Mouse (Mus musculus) heart, adult 18-20 months (tissue): ENCODE data around the gene Arl4d. TPM values are rescaled to one million over a fixed set of nuclear protein-coding genes. Genes with fewer than 3 reads are reported as not detected.
"Not testable (repeated sequence)": the region's sequence is repeated elsewhere in the genome, so short reads cannot be mapped to it uniquely, and the experiment has no call there.

Source experiments
- DNase-seq, 2 experiments: peaks; one replicate each; pipeline ENCODE4 v3.0.0; 2021 to 2022; ENCODE audit warnings: mixed read lengths in 1 of 2
- long read RNA-seq, 2 experiments: library from polyadenylated mRNA; stranded (forward); transcript quantifications; one replicate each; pipeline ENCODE4 v2.0.0; 2021
- total RNA-seq, 2 experiments: library from RNA; stranded (reverse); gene quantifications; 2 replicates each; pipeline ENCODE4 v1.2.3; 2021

The Arl4d gene
- 10 to 100 TPM; 19.6 to 22.5 TPM for total RNA-seq
- long read RNA-seq, experiment 1, partial matches to known transcripts: 0 of 2 reads
- long read RNA-seq, experiment 1, other reads (novel, unspliced or antisense): 0 of 2 reads
- long read RNA-seq, experiment 2, partial matches to known transcripts: 0 of 1 reads
- long read RNA-seq, experiment 2, other reads (novel, unspliced or antisense): 0 of 1 reads

DNA sequence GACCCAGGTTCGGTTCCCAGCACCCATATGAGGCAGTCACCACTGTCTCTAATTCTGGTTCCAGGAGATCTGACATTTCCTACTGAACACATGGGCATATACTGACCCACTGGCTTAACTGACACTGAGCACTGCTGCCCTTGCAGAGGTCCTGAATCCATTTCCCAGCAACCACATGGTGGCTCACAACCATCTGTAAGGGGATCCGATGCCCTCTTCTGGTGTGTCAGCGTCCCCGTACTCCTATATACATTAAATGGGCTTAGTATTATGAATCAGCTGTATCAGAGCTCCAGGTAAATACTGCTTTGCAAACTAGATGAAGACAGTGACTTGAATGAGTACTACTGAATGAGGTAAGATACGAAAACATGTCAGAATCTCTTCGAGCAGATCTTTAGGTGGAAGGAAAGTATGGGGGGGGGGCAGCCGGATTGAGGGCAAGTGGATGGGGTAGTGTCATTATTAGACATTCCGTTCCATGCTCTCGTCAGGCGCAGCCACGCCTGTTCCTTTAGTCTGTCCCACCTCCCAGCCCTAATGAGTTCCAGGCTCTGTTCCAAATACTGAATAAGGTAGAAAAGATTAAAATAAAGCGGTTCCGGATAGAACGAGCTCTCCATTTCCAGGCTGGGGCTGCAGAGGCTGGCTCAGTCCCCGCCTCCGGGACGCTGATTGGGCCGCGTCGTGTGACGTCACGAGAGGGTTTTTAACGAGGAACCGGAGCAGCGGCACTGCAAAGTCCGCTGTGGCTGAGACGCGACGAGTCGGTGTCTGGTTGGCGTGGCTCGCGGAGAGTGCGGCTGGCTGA is at the start of gene Arl4d:
TSS of gene Arl4d (plus strand) at position 717 of the 811 bp plus-strand sequence.
- DNase-seq: peak; percentile 98 to 99

DNA sequence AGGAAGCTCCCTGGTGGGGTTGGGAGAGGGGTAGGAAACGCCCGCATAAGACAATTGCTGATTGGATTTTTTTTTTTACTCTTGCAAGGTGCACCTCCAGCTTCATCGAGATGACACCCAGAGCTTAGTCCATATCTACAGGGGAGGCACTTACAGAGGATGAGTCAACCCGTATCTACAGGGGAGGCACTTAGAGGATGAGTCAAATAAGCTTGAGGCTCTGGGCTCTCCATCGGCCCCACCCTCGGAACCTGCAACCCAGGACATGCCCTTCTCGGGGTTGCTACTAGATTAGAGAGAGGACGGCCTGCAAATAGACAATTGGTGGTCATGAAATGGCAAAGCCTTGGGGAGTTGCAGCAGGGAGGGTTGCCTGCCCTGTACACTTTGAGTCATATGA is 49.2 kb upstream of the Arl4d start:
- DNase-seq: no peak

DNA sequence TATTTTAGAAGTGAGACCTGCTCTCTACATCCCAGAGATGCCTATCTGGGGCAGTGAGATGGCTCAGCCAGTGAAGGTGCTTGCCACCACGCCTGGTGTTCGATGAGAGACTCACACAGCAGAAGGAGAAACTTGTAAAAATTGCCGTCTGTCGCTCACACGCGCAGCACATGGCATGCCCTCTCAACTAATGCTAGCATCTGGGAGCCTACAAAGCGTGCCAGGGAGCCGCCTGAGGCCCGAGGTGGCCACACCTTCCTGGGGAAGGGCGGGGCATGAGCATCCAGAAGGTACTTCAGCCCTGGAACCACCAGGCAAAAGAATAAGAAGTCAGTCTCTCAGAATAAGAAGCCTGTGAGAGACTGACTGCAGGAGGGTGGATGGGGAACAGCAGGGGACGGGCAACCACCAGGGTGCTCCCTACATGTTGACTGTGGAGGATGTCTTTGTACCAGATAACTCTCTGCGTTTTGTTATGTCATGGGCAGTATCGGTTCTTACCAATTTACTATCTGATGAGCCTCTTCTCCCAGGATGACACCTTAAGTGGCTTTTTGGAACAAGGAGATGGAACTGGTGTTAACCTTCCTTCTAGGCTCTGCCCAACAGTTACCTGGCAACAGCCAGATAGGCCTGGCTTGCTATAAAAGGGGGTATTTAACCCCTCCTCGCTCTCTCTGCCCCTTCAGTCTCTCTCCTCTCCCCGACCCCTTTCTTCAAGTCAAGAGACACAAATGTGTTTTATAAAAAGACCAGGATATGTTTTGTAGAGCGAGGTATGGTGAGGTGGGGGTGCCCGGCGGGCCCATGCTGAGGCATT is 48.2 kb upstream of the Arl4d start:
- no peak for DNase-seq

DNA sequence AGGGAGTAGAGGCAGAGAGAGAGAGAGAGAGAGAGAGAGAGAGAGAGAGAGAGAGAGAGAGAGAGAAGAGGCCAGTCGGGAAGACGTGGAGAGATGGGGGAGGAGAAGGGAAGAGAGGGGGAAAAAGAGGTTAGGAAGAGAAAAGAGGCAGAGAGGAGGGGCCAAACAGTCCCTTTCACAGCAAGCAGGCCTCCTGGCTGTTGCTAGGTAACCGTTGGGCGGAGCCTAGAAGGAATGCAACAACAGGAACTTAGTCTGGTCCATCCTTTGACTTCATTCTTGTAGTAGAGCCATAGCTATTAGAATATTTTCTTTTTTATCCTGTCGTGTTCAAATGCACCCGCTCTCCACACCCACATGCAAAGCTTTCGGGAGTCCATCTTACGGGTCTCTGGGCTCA is 47.5 kb upstream of the Arl4d start:
- DNase-seq: peak in 1 of 2 experiments; percentile 13

DNA sequence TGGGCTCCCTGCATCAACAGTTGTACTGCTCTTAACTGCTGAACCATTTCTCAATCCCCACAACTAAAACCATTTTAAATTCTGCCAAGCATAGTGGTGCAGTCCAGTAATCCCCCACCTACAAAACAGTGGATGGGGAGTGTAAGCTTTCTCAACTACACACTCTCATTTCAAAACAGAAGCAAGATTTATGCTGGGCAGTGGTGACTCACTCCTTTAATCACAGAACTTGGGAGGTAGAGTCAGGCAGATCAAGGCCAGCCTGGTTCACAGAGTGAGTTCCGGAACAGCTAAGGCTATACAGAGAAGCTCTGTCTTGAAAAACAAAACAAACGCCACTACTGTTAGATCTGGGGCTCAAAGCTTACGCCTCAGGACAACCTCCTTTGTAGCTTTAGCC is 46.7 kb upstream of the Arl4d start:
- DNase-seq: no peak

DNA sequence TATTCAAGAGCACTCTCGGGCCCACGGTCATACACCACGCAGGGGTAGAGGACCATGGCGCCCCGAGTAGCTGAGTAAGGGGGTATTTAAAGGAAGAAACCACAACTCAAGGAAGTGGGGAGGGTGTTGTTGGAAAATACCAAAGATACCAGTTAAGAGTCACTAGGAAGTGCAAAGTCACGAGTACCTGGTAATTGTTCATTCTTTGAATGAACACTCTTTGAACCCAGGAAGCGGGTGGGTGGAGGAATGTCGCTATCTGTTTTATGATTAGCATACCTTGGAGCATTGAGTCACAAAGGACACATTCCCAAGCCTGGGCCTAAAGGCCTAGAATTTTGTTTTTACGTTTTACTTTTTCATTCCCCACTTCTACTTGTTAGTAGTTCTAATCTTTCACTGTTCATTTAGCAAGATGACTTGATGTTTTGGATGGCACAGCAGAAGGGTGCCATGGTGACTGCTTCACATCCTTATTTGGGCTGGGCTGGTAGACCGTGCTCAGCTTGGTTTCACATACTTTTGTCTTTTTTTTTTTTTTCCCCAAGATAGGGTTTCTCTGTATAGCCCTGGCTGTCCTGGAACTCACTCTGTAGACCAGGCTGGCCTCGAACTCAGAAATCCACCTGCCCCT is 45.2 kb upstream of the Arl4d start:
- not testable (repeated sequence) for DNase-seq

DNA sequence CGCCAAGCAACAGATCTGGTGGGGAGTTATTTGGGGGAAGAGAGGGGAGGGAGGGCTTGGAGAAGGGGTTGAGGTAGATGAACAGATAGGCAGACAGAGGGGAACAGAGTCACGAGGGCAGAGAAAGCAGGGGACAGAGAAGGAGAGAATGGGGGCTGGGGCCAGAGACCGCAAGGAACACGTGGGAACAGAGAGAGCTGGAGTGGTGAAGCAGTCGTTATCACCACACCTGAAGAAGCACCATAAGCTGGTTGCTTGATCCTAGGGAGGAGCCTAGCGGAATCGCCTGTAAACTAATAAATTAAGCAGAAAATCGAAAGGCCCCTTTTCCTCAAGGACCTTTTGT is 38.7 kb upstream of the Arl4d start:
- no peak for DNase-seq

DNA sequence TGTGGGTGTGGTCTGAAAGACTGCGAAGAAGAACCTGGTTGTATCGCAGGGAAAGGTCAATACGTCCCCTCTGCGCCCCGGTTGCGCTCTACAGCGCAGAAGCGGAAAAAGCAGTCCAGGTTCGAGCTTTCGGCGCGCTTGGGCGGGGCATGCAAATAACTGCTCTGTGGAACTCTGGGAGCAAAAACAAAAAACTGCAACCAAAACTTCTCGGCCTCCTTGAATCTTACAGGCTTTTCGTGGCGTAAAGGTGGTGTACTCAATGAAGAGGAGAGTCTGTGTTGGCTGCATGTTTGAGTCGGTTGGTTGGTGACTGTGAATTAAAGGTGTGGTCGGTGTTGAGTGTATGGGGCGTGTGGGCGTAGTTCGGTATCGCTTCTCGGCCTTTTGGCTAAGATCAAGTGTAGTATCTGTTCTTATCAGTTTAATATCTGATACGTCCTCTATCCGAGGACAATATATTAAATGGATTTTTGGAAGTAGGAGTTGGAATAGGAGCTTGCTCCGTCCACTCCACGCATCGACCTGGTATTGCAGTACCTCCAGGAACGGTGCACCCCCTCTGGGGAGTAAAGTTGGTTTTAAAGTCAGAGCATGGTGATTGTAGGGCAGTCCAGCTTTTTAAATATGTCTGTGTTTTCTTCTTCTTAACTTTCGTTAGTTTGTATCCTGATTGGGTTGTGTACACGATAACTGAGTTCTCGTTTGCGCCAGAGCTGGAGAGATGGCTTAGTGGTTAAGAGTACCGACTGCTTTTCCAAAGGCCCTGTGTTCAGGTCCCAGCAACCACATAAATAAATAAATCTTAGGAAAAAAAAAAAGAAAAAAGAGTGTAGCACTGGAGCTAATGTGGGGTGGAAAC is 38.1 kb upstream of the Arl4d start, which contains the start of gene Rdm1:
TSS of gene Rdm1 (plus strand) at position 201 of the 862 bp plus-strand sequence.
- DNase-seq: peak; percentile 88 to 89

DNA sequence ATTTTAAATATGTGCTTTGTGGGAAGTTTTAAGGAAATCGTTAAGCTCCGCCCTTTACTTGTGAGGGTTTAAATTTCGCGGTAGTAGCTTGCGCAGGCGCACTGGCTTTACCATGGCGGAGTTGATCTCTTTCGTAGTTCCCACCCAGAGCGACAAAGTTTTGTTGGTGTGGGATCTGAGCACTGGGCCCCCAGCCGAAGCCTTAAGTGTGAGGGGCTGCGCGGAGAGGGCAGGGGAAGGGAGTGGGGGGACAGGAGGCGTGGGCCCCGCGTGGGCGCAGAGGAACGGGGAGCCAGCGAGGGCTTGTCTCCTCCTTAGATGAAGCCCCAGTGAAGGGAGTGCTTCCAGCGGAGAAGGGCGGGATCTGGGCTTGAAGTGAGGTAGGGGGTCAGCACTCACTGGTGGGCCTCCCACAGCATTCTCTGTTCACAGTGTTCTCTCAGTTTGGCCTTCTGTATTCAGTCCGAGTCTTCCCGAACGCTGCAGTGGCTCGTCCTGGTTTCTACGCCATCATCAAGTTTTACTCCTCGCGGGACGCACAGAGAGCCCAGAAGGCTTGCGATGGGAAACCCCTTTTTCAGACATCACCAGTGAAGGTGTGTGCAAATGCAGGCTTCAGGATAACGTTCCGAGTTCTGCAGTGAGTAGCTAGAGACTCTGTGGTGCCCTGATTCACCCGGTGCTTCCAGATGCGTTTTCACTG is 37.3 kb upstream of the Arl4d start:
- peak; percentile 89 to 96 for DNase-seq

DNA sequence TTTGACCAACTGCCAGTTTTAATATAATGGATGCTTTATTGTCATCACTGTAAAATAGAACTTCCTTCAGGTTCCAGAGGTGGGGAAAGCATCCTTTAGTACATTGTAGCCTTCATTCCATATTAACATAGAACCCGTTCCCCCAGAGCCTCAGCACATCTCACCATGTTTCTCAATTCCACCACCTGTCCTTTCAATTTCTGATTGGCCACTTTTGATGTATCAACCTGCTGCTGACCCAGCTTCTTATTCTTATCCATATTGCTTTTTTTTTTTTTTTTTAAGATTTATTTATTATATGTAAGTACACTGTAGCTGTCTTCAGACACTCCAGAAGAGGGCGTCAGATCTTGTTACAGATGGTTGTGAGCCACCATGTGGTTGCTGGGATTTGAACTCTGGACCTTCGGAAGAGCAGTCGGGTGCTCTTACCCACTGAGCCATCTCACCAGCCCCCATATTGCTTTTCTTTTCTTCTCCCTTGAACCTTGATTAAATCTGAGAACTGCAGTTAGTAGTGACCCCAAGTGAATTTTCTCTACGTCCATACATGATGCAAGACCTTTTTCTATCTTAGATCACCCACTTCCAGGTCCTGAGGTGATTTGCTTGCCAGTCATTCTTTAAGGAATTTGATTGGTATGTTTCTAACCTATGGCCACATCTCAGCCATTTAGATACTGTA is 36.5 kb upstream of the Arl4d start:
- DNase-seq: not testable (repeated sequence)

DNA sequence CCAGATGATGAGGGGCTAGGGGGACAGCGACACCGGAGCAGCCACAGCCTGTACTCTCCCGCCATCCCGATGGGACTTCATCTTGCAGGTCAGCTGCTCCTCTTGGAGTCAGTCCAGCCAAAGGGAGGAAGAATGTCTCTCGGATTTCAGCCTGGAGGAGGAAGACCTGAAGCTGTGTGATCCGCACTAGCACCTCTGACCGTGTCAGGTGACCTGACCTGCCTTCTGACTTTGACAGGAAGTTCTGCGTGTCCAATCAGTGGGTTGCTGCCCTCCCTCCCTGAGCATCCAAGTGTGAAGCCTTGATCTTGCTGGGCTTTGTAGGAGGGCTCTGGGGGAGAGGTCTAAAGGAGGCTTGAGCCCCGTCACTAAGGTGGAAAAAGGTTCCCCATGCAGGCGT is 29.7 kb upstream of the Arl4d start:
- no peak for DNase-seq

DNA sequence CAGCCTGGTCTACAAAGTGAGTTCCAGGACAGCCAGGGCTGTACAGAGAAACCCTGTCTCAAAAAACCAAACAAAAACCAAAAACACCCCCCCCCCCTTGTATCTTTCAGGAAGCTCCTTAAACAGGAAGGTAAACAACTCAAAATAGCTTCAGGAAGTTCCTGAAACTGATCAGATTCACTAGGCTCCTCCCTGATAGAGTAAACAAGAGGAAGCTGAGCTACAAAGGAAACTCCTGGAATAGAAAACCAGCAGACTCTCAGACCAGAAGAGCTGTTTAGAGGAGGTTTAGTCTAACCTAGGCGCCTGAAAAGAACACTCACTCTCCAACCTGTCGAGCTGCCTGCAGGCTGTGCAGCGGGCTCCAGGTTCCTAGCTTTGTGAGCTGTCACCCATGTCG is 25.6 kb upstream of the Arl4d start:
- no peak for DNase-seq

DNA sequence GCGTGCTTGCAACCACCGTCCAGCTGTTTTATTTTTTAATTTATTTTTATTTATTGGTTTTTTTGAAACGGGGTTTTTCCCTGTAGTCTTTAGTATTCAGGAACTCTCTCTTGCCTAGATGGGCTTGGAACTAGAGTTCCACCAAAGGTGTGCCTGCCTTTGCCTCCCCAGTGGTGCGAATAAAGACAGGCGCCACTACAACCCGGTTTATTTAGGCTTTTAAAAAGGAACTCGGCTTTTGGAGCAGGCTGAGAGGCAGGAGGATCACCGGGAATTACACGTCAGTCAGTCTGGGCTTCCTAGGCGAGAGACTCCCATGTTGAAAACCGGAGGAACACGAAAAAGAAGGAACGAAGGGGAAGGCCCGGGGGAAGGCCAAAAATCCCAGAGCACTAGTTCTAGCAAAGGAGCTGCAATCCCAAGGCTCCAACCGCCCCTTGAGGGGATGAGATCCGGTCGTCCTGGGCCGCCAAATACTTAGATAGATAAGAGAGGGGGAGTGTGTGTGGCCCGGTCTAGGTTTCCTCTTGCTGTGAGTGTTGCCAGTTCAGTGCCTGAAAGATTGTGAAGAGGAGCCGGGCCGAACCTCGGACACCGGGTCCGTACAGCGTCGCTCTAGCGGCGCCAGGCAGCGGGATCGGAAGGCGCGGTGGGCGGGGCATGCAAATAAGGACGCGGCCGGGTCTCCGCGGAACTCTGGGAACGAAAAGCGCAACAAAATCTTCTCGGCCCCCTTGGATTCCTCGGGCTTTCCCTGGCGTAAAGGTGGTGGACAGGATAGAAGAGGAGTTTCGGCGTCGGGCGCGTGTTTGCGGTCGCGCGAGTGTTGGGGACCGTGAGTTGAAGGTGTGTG is 24.3 kb upstream of the Arl4d start:
- DNase-seq: peak; percentile 83 to 87

DNA sequence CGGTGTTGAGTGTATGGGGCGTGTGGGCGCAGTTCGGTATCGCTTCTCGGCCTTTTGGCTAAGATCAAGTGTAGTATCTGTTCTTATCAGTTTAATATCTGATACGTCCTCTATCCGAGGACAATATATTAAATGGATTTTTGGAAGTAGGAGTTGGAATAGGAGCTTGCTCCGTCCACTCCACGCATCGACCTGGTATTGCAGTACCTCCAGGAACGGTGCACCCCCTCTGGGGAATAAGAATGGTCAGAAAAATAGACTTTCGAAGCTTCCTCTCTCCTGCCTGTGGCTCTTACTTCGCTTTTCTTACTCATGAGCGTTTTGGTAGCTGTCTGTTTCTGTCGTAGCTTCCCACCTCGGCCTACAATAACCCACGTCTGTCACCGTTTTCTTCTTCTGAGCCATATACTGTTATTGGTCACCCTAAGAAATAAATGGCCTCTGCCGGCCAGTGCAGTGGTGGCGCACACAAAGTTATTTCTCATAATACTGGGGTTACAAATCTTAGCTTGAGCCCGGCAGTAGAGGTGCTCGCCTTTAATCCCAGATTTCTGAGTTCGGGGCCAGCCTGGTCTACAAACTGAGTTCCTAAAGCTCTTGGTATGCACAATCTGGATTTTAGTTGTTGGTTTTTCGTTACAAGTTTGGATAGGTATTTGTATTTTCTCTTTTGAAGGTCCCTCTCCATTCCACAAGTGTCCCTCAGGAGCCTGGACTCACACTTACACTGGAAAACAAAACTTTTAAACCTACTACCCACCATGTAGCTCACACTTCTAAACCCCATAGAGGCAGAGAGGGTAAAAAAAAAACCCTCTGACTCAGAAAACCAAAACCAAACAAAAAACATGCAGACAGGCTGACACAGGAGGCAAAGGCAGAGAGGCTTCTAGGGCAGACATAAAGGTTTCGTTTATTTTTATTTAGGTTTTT is 23.4 kb upstream of the Arl4d start:
- peak; percentile 26 to 47 for DNase-seq

DNA sequence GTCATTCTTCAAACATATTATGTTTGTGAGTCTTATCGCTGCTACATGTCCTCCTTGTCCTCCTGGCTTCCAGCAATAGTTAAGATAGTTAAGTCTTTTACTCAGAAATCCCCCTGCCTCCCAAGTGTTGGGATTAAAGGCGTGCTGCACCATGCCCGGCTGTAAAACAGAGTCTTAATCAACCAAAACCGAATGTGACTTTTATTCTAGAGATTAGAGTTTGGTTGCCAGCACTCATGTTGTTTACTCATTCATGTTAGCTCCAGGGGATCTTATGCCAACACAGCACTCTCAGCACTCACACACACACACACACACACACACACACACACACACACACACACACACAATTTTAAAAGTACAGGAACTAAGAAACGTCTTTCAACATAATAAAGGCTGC is 22.4 kb upstream of the Arl4d start:
- DNase-seq: no peak

DNA sequence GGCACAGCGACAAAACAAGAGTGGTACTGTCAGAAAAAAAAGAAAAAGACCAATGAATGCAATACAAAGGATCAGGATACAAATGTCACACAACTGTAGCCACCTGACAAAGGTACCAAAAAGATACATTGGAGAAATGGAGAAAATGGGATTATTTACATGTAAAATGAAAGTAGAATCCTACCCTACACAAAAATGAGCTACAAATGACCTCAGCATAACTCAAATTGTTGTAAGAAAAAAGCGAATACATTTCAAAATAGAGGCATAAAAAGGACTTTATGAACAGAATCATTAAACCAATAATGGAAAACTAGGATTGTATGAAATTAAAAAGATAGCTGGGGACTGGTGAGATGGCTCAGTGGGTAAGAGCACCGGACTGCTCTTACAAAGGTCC is 20.8 kb upstream of the Arl4d start:
- DNase-seq: no peak

DNA sequence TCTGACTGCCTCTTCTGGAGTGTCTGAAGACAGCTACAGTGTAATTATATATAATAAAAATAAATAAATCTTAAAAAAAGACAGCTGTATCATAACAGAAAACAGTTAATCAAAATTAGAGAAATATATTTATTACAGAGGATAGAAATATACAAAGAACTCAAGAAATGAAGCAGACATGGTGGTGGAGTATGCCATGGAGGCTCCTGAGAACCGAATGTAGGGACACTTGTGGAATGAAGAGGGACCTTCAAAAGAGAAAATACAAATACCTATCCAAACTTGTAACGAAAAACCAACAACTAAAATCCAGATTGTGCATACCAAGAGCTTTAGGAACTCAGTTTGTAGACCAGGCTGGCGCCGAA is 20.3 kb upstream of the Arl4d start:
- DNase-seq: not testable (repeated sequence)
